Mouse (Mus musculus): ENCODE results near the gene Hbb-bt. TPM values are rescaled to one million over a fixed set of nuclear protein-coding genes. Genes with fewer than 3 reads are reported as not detected.
"Not testable (repeated sequence)": the region's sequence is repeated elsewhere in the genome, so short reads cannot be mapped to it uniquely, and the experiment has no call there.

Gene Hbb-bt
- total RNA-seq, 2 experiments from 2014 or later, result 30.9 to 57.0 TPM

- Histone ChIP-seq H3K27ac (no peak overlapping the region), H3K4me3 (no peak overlapping the region)
- TF ChIP-seq CTCF (conservative IDR thresholded peaks at IDR 0.05), result no peak
- no peak for DNase-seq (ENCODE audit: low spot score in 2 of 2)
Measured at GRCm38 (mm10) chr7:103825536-103826254, 11.9 kb upstream of the Hbb-bt start.

- DNase-seq (ENCODE audit: low spot score in 2 of 2), result no peak
- Histone ChIP-seq H3K27ac (no peak overlapping the region), H3K4me3 (no peak overlapping the region)
- TF ChIP-seq CTCF (conservative IDR thresholded peaks at IDR 0.05), result no peak
Measured at GRCm38 (mm10) chr7:103824597-103824996, 10.8 kb upstream of the Hbb-bt start.

GRCm38 (mm10) chr7:103815085-103815484 lies 1.3 kb upstream of the Hbb-bt start:
- H3K27ac ChIP-seq; DNase-seq (ENCODE audit: low spot score in 2 of 2); H3K4me3 ChIP-seq: not testable (repeated sequence)

GRCm38 (mm10) chr7:103813152-103813551 lies 644 bp downstream of the Hbb-bt start:
- H3K27ac ChIP-seq; H3K4me3 ChIP-seq; DNase-seq (ENCODE audit: low spot score in 2 of 2): not testable (repeated sequence)

- no peak for TF ChIP-seq CTCF (conservative IDR thresholded peaks at IDR 0.05)
- H3K4me3 ChIP-seq, result no peak overlapping the region
- no peak overlapping the region for H3K27ac ChIP-seq
Measured at GRCm38 (mm10) chr7:103812174-103812573, 1.6 kb downstream of the Hbb-bt start.

GRCm38 (mm10) chr7:103811223-103811845 lies 2.5 kb downstream of the Hbb-bt start:
- no peak overlapping the region for H3K4me3 ChIP-seq
- DNase-seq (ENCODE audit: low spot score in 2 of 2), result no peak
- TF ChIP-seq CTCF (conservative IDR thresholded peaks at IDR 0.05), result no peak
- no peak overlapping the region for H3K27ac ChIP-seq

More at GRCm38 (mm10) chr7:103812174-103812573, 1.6 kb downstream of the Hbb-bt start:
- no peak for DNase-seq (ENCODE audit: low spot score in 2 of 2)

- H3K4me3 ChIP-seq, result no peak overlapping the region
- no peak for TF ChIP-seq CTCF (conservative IDR thresholded peaks at IDR 0.05)
- no peak for DNase-seq (ENCODE audit: low spot score in 2 of 2)
- no peak overlapping the region for H3K27ac ChIP-seq
Measured at GRCm38 (mm10) chr7:103810746-103811145, 3.0 kb downstream of the Hbb-bt start.

- DNase-seq (ENCODE audit: low spot score in 2 of 2), result no peak
- no peak overlapping the region for H3K27ac ChIP-seq
- no peak for TF ChIP-seq CTCF (conservative IDR thresholded peaks at IDR 0.05)
- H3K4me3 ChIP-seq, result no peak overlapping the region
Measured at GRCm38 (mm10) chr7:103810296-103810695, 3.5 kb downstream of the Hbb-bt start.

- Histone ChIP-seq H3K27ac (no peak overlapping the region), H3K4me3 (no peak overlapping the region)
- no peak for DNase-seq (ENCODE audit: low spot score in 2 of 2)
- TF ChIP-seq CTCF (conservative IDR thresholded peaks at IDR 0.05), result no peak
Measured at GRCm38 (mm10) chr7:103809801-103810155, 4.0 kb downstream of the Hbb-bt start.

GRCm38 (mm10) chr7:103808971-103809800 lies 4.6 kb downstream of the Hbb-bt start:
- no peak for TF ChIP-seq CTCF (conservative IDR thresholded peaks at IDR 0.05)
- DNase-seq (ENCODE audit: low spot score in 2 of 2), result no peak
- no peak overlapping the region for H3K27ac ChIP-seq
- H3K4me3 ChIP-seq, result no peak overlapping the region

- not testable (repeated sequence) for H3K4me3 ChIP-seq; DNase-seq (ENCODE audit: low spot score in 2 of 2); H3K27ac ChIP-seq
Measured at GRCm38 (mm10) chr7:103808120-103808519, 5.7 kb downstream of the Hbb-bt start.

- Histone ChIP-seq H3K27ac (no peak overlapping the region), H3K4me3 (no peak overlapping the region)
- TF ChIP-seq CTCF (conservative IDR thresholded peaks at IDR 0.05), result peak; percentile 83
- DNase-seq (ENCODE audit: low spot score in 2 of 2), result peak; percentile 4 to 40
Measured at GRCm38 (mm10) chr7:103806856-103807255, 6.9 kb downstream of the Hbb-bt start.

GRCm38 (mm10) chr7:103792669-103793388 lies 21.0 kb downstream of the Hbb-bt start:
- Histone ChIP-seq H3K4me3 (no peak overlapping the region), H3K27ac (no peak overlapping the region)
- DNase-seq (ENCODE audit: low spot score in 2 of 2), result no peak
- peak; percentile 42 for TF ChIP-seq CTCF (conservative IDR thresholded peaks at IDR 0.05)

Measured in layer of hippocampus, adult 2 months (tissue).